Mouse (Mus musculus) layer of hippocampus, adult 9-11 months (tissue): Measurements from ENCODE around the gene Tmem143.
"Not testable (repeated sequence)": the region's sequence is repeated elsewhere in the genome, so short reads cannot be mapped to it uniquely, and the experiment has no call there.

ENCODE experiments used
- DNase-seq: peaks from one replicate; pipeline ENCODE4 v3.0.0; 2022

The Tmem143 gene

GRCm38 (mm10) chr7:45923762-45924428, 27.2 kb downstream of the Tmem143 start, which contains the start of gene Ccdc114:
Gene Ccdc114, plus strand, starts transcription at chr7:45924072.
- DNase-seq: peak; percentile 59

GRCm38 (mm10) chr7:45924429-45924816, 27.7 kb downstream of the Tmem143 start:
- no peak for DNase-seq

GRCm38 (mm10) chr7:45928626-45929295, 32.0 kb downstream of the Tmem143 start:
- no peak for DNase-seq

GRCm38 (mm10) chr7:45929688-45930087, 32.9 kb downstream of the Tmem143 start:
- no peak for DNase-seq

GRCm38 (mm10) chr7:45933766-45934165, 37.0 kb downstream of the Tmem143 start:
- DNase-seq: not testable (repeated sequence)

GRCm38 (mm10) chr7:45935114-45935513, 38.4 kb downstream of the Tmem143 start:
- DNase-seq: no peak

- DNase-seq: no peak
These were observed 43.1 kb downstream of the Tmem143 start for GRCm38 (mm10) chr7:45939836-45940235.

- no peak for DNase-seq
These were observed 45.2 kb downstream of the Tmem143 start for GRCm38 (mm10) chr7:45941986-45942385.

- not testable (repeated sequence) for DNase-seq
These were observed 46.5 kb downstream of the Tmem143 start for GRCm38 (mm10) chr7:45943280-45943679.

- DNase-seq: no peak
These were observed 52.3 kb downstream of the Tmem143 start for GRCm38 (mm10) chr7:45949061-45949460.

- DNase-seq: no peak
These were observed 59.9 kb downstream of the Tmem143 start for GRCm38 (mm10) chr7:45956611-45957010.
